9 mouse cellular contexts compared by ENCODE assay signal in genomic region chr14:27268137-27268536, GRCm38 (mm10).
DNase-seq lines count a peak whose midpoint lies in the region; ATAC-seq lines count a peak whose summit lies in the region.
"Had no signal": no experiment of that assay in that cellular context is flagged by ENCODE, and none has a peak within 500 bp of the region (broad histone marks: within the 10 kb centered on the region; RNA-seq: fewer than 3 reads in every experiment).

No protein-coding gene starts in this region.

- ATAC-seq in neutrophil, adult 5-6 weeks (ENCODE audit: extremely low read depth, insufficient number of reproducible peaks, low FRiP score, poor library complexity, severe bottlenecking) = peak; percentile 23; the same call in 1 of the 2 replicates

- peak; percentile 18 for DNase-seq in cerebellum, adult 11 months
- DNase-seq in cerebellum, postnatal 25 days = no peak
- DNase-seq in layer of hippocampus, adult 9-11 months = peak; percentile 14
- no peak for DNase-seq in layer of hippocampus, adult 18-20 months (ENCODE audit: low spot score in 2 of 2)
- DNase-seq in MEL-GATA-1-ER (ENCODE audit: extremely low read depth, low read depth) = peak; percentile 39
- no peak for DNase-seq in heart, adult 11 months
- DNase-seq in heart, adult 8-10 months (ENCODE audit: low spot score) = no peak
- DNase-seq: liver, embryonic 13.5 days had no signal

Comparison
In these comparisons a context has a peak if more than half of its experiments do, and no peak if none do; other contexts are left out.
1. DNase-seq: peak in cerebellum, adult 11 months (single experiment), layer of hippocampus, adult 9-11 months (single experiment) and MEL-GATA-1-ER (single experiment); none in cerebellum, postnatal 25 days (0 of 2), layer of hippocampus, adult 18-20 months (0 of 2), heart, adult 11 months (single experiment) and heart, adult 8-10 months (single experiment).